19 mouse cellular contexts compared by ENCODE assay signal in the genomic region with DNA sequence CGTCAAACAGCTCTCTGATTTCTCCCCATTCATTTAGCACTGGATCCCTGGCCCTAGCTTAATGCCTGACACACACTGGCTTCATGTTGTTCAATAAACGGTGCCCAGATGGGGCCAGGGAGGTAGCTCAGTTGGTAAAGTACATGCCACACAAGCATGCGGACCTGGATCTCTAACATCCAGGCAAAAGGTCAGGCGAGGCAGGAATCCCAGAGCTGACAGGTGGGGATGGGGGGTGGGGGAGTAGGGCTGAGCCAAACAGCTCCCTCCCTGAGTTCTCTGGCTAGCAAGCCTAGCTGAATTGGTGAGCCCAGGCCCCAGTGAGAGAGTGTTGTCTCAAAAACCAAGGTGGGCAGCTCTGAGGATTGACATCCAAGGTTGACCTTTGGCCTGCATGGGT. TPM values are rescaled to one million over a fixed set of nuclear protein-coding genes. Genes with fewer than 3 reads are reported as not detected.
DNase-seq lines count a peak whose midpoint lies in the region; ATAC-seq lines count a peak whose summit lies in the region.
"Had no signal": no experiment of that assay in that cellular context is flagged by ENCODE, and none has a peak within 500 bp of the region (broad histone marks: within the 10 kb centered on the region; RNA-seq: fewer than 3 reads in every experiment).

No protein-coding gene starts in this region.

- H3K9ac ChIP-seq in hindbrain, embryonic 13.5 days, result no peak overlapping the region
- H3K9ac ChIP-seq in lung, embryonic 16.5 days (ENCODE audit: low read length), result no peak overlapping the region
- H3K9ac ChIP-seq in stomach, embryonic 16.5 days (ENCODE audit: low read length), result no peak overlapping the region; the same call in 1 of the 2 replicates
- H3K9ac ChIP-seq: forebrain, embryonic 15.5 days; limb, embryonic 12.5 days; liver, embryonic 13.5 days; neural tube, embryonic 12.5 days had no signal

- peaks cover 55% of the 10 kb centered on the region for H3K4me1 ChIP-seq in hindbrain, embryonic 10.5 days (replicated peaks)
- peaks cover 49% of the 10 kb centered on the region for H3K4me1 ChIP-seq in hindbrain, embryonic 13.5 days (replicated peaks)
- H3K4me1 ChIP-seq in lung, embryonic 16.5 days (replicated peaks; ENCODE audit: control insufficient read depth, insufficient read depth, low read length), result peaks cover 41% of the 10 kb centered on the region
- peaks cover 41% of the 10 kb centered on the region for H3K4me1 ChIP-seq in stomach, embryonic 16.5 days (ENCODE audit: control insufficient read depth, insufficient read depth, low read length)

- ATAC-seq in hindbrain, embryonic 13.5 days (ENCODE audit: low FRiP score), result no peak
- no peak for ATAC-seq in lung, embryonic 16.5 days (ENCODE audit: low read depth)
- ATAC-seq in stomach, embryonic 16.5 days (ENCODE audit: insufficient read depth, low FRiP score), result no peak
- ATAC-seq: forebrain, embryonic 15.5 days; Patski had no signal

- no peak for DNase-seq in hindbrain, embryonic 10.5 days (ENCODE audit: low spot score)
- DNase-seq in lung, postnatal 14 days, result no peak
- peak; percentile 53 to 72 for DNase-seq in cerebellum, postnatal 25 days
- DNase-seq in right cerebral cortex, postnatal 14 days, result no peak
- DNase-seq: adrenal gland, postnatal 36 days; heart, adult 18-20 months; liver, embryonic 13.5 days; lung, postnatal 36 days; right cerebral cortex, postnatal 4 days; thymus, adult 18-20 months had no signal

- H3K27ac ChIP-seq in hindbrain, embryonic 10.5 days, result peak overlapping the region; percentile 62; the same call in 1 of the 2 replicates
- no peak overlapping the region for H3K27ac ChIP-seq in hindbrain, embryonic 13.5 days
- H3K27ac ChIP-seq in lung, embryonic 16.5 days (ENCODE audit: low read length), result peak overlapping the region; percentile 94
- peak overlapping the region; percentile 91 for H3K27ac ChIP-seq in stomach, embryonic 16.5 days (ENCODE audit: low read length)
- H3K27ac ChIP-seq: forebrain, embryonic 15.5 days; limb, embryonic 12.5 days; liver, embryonic 13.5 days; neural tube, embryonic 12.5 days had no signal

- H3K4me2 ChIP-seq in hindbrain, embryonic 13.5 days, result no peak overlapping the region
- H3K4me2 ChIP-seq in lung, embryonic 16.5 days (ENCODE audit: low read depth, low read length), result no peak overlapping the region
- H3K4me2 ChIP-seq in stomach, embryonic 16.5 days (ENCODE audit: low read depth, low read length), result no peak overlapping the region
- H3K4me2 ChIP-seq: forebrain, embryonic 15.5 days; limb, embryonic 12.5 days; liver, embryonic 13.5 days; neural tube, embryonic 12.5 days had no signal

- H3K27me3 ChIP-seq in hindbrain, embryonic 10.5 days (ENCODE audit: insufficient read depth, poor library complexity, severe bottlenecking), result peaks cover 34% of the 10 kb centered on the region
- peaks cover 17% of the 10 kb centered on the region for H3K27me3 ChIP-seq in hindbrain, embryonic 13.5 days
- no peaks in the 10 kb centered on the region; the same call in 1 of the 2 replicates for H3K27me3 ChIP-seq in lung, embryonic 16.5 days (ENCODE audit: control insufficient read depth, insufficient read depth, low read depth, low read length)
- H3K27me3 ChIP-seq in stomach, embryonic 16.5 days (ENCODE audit: control insufficient read depth, insufficient read depth, low read length), result no peaks in the 10 kb centered on the region

- 55% methylated on average over 4 of the region's 4 CpGs for WGBS in hindbrain, embryonic 10.5 days
- WGBS in hindbrain, embryonic 13.5 days, result 64% methylated on average over 4 of the region's 4 CpGs
- WGBS in lung, embryonic 16.5 days, result 44% methylated on average over 4 of the region's 4 CpGs
- 44% methylated on average over 4 of the region's 4 CpGs for WGBS in stomach, embryonic 16.5 days

- H3K4me3 ChIP-seq in hindbrain, embryonic 10.5 days, result no peak overlapping the region
- H3K4me3 ChIP-seq in hindbrain, embryonic 13.5 days, result no peak overlapping the region
- H3K4me3 ChIP-seq in lung, embryonic 16.5 days (ENCODE audit: low read length), result no peak overlapping the region
- H3K4me3 ChIP-seq in stomach, embryonic 16.5 days (replicated peaks; ENCODE audit: low read length), result no peak overlapping the region
- H3K4me3 ChIP-seq: forebrain, embryonic 15.5 days; limb, embryonic 12.5 days; liver, embryonic 13.5 days; neural tube, embryonic 12.5 days had no signal

- no peaks in the 10 kb centered on the region for H3K36me3 ChIP-seq in hindbrain, embryonic 10.5 days
- peaks cover 7% of the 10 kb centered on the region; the same call in 1 of the 2 replicates for H3K36me3 ChIP-seq in hindbrain, embryonic 13.5 days
- H3K36me3 ChIP-seq in lung, embryonic 16.5 days (ENCODE audit: control insufficient read depth, insufficient read depth, low read length), result no peaks in the 10 kb centered on the region
- no peaks in the 10 kb centered on the region; the same call in 1 of the 2 replicates for H3K36me3 ChIP-seq in stomach, embryonic 16.5 days (ENCODE audit: control insufficient read depth, insufficient read depth, low read length)
- H3K36me3 ChIP-seq: forebrain, embryonic 15.5 days; limb, embryonic 12.5 days; liver, embryonic 13.5 days; neural tube, embryonic 12.5 days had no signal

- H3K9me3 ChIP-seq in hindbrain, embryonic 10.5 days, result no peaks in the 10 kb centered on the region
- H3K9me3 ChIP-seq in hindbrain, embryonic 13.5 days, result no peaks in the 10 kb centered on the region
- H3K9me3 ChIP-seq in lung, embryonic 16.5 days (ENCODE audit: control insufficient read depth, low read length), result no peaks in the 10 kb centered on the region
- no peaks in the 10 kb centered on the region for H3K9me3 ChIP-seq in stomach, embryonic 16.5 days (replicated peaks; ENCODE audit: control insufficient read depth, low read length)
- H3K9me3 ChIP-seq: forebrain, embryonic 15.5 days; limb, embryonic 12.5 days; liver, embryonic 13.5 days; neural tube, embryonic 12.5 days had no signal

RNA-seq across cellular contexts. Expression of a gene that starts 5.5 kb away (rescaled TPM):
- polyA plus RNA-seq in hindbrain, embryonic 10.5 days (2016; fragmentation: Nextera tagmentation; extraction: Ambion mirVana), result 21.3 and 23.8 TPM in 2 replicates
- 29.0 and 30.9 TPM in 2 replicates for polyA plus RNA-seq in hindbrain, embryonic 13.5 days (2015; fragmentation: Nextera tagmentation; extraction: Ambion mirVana)
- 34.8 and 35.8 TPM in 2 replicates for polyA plus RNA-seq in lung, embryonic 16.5 days (2015; fragmentation: Nextera tagmentation; extraction: Ambion mirVana)
- polyA plus RNA-seq in stomach, embryonic 16.5 days (2015; fragmentation: Nextera tagmentation; extraction: Ambion mirVana), result 38.3 and 49.3 TPM in 2 replicates

RNA-seq across cellular contexts. Expression of a gene that starts 21.8 kb away (rescaled TPM):
- 0.49 TPM in 1 of 2 replicates, not detected in the other for polyA plus RNA-seq in hindbrain, embryonic 10.5 days (2016; fragmentation: Nextera tagmentation; extraction: Ambion mirVana)
- polyA plus RNA-seq in hindbrain, embryonic 13.5 days (2015; fragmentation: Nextera tagmentation; extraction: Ambion mirVana), result 0.21 TPM in 1 of 2 replicates, not detected in the other
- 11.0 and 11.5 TPM in 2 replicates for polyA plus RNA-seq in lung, embryonic 16.5 days (2015; fragmentation: Nextera tagmentation; extraction: Ambion mirVana)
- polyA plus RNA-seq in stomach, embryonic 16.5 days (2015; fragmentation: Nextera tagmentation; extraction: Ambion mirVana), result 138 and 180 TPM in 2 replicates
- polyA plus RNA-seq: C2C12; forebrain, embryonic 15.5 days; heart, embryonic 14.5 days; liver, embryonic 13.5 days; neural tube, embryonic 12.5 days; Patski had no signal

RNA-seq across cellular contexts. Expression of a gene that starts 51.8 kb away (rescaled TPM):
- polyA plus RNA-seq in hindbrain, embryonic 10.5 days (2016; fragmentation: Nextera tagmentation; extraction: Ambion mirVana), result 50.6 and 51.8 TPM in 2 replicates
- 33.3 and 37.3 TPM in 2 replicates for polyA plus RNA-seq in hindbrain, embryonic 13.5 days (2015; fragmentation: Nextera tagmentation; extraction: Ambion mirVana)
- polyA plus RNA-seq in lung, embryonic 16.5 days (2015; fragmentation: Nextera tagmentation; extraction: Ambion mirVana), result 39.0 and 40.4 TPM in 2 replicates
- 34.4 and 37.4 TPM in 2 replicates for polyA plus RNA-seq in stomach, embryonic 16.5 days (2015; fragmentation: Nextera tagmentation; extraction: Ambion mirVana)

RNA-seq across cellular contexts. Expression of a gene that starts 51.8 kb away (rescaled TPM):
- 132 and 135 TPM in 2 replicates for polyA plus RNA-seq in hindbrain, embryonic 10.5 days (2016; fragmentation: Nextera tagmentation; extraction: Ambion mirVana)
- 144 and 152 TPM in 2 replicates for polyA plus RNA-seq in hindbrain, embryonic 13.5 days (2015; fragmentation: Nextera tagmentation; extraction: Ambion mirVana)
- 130 and 147 TPM in 2 replicates for polyA plus RNA-seq in lung, embryonic 16.5 days (2015; fragmentation: Nextera tagmentation; extraction: Ambion mirVana)
- polyA plus RNA-seq in stomach, embryonic 16.5 days (2015; fragmentation: Nextera tagmentation; extraction: Ambion mirVana), result 140 and 149 TPM in 2 replicates

Comparison
In these comparisons a context has a peak if more than half of its experiments do, and no peak if none do; other contexts are left out.
1. DNase-seq: peak in cerebellum, postnatal 25 days (2 of 2); none in hindbrain, embryonic 10.5 days (single experiment), lung, postnatal 14 days (single experiment) and right cerebral cortex, postnatal 14 days (single experiment).